Mouse (Mus musculus) MEL (cell line): ENCODE results near the gene Dcpp1.

Experiments used
- CTCF ChIP-seq, 3 experiments: IDR thresholded peaks in 2 of 3; conservative IDR thresholded peaks in 1 of 3; 2 replicates each; pipeline ENCODE4 v1.5.1; 2011 to 2012; ENCODE audit warnings: low read length in 3 of 3, low read depth in 2 of 3, mild to moderate bottlenecking in 2 of 3, improper control_type of control experiment in 1 of 3, inconsistent platforms in 1 of 3, mixed read lengths in 1 of 3, moderate library complexity in 1 of 3; ENCODE audit not compliant: control insufficient read depth in 1 of 3, insufficient read depth in 1 of 3, poor library complexity in 1 of 3, severe bottlenecking in 1 of 3
- HCFC1 ChIP-seq: IDR thresholded peaks from 2 replicates; pipeline ENCODE4 v1.6.1; 2012; ENCODE audit warnings: low read depth, mild to moderate bottlenecking, inconsistent platforms, low read length, improper control_type of control experiment, moderate library complexity
- MAZ ChIP-seq: IDR thresholded peaks from 2 replicates; pipeline ENCODE4 v1.6.1; 2012; ENCODE audit warnings: low read depth, mild to moderate bottlenecking, inconsistent platforms, low read length, improper control_type of control experiment
- MXI1 ChIP-seq: IDR thresholded peaks from 2 replicates; pipeline ENCODE4 v1.6.1; 2011; ENCODE audit warnings: mild to moderate bottlenecking, low read depth, low read length, improper control_type of control experiment
- POLR2A ChIP-seq, 2 experiments: IDR thresholded peaks; 2 replicates each; pipeline ENCODE4 v1.6.1; 2011 to 2012; ENCODE audit warnings: low read length in 2 of 2, mild to moderate bottlenecking in 2 of 2, control low read depth in 1 of 2, improper control_type of control experiment in 1 of 2, low read depth in 1 of 2, moderate library complexity in 1 of 2; ENCODE audit not compliant: control insufficient read depth in 1 of 2, insufficient read depth in 1 of 2, poor library complexity in 1 of 2
- TAL1 ChIP-seq: IDR thresholded peaks from 2 replicates; pipeline ENCODE4 v1.6.1; 2012; ENCODE audit warnings: mild to moderate bottlenecking, inconsistent platforms, low read length, moderate library complexity, mixed read lengths
- TCF12 ChIP-seq: IDR thresholded peaks from 2 replicates; pipeline ENCODE4 v1.6.1; 2014; ENCODE audit warnings: low read depth, mild to moderate bottlenecking, inconsistent platforms, low read length, improper control_type of control experiment, moderate library complexity
- USF1 ChIP-seq: IDR thresholded peaks from 2 replicates; pipeline ENCODE4 v1.6.1; 2014; ENCODE audit warnings: low read depth, mild to moderate bottlenecking, inconsistent platforms, low read length, improper control_type of control experiment, moderate library complexity

DNA sequence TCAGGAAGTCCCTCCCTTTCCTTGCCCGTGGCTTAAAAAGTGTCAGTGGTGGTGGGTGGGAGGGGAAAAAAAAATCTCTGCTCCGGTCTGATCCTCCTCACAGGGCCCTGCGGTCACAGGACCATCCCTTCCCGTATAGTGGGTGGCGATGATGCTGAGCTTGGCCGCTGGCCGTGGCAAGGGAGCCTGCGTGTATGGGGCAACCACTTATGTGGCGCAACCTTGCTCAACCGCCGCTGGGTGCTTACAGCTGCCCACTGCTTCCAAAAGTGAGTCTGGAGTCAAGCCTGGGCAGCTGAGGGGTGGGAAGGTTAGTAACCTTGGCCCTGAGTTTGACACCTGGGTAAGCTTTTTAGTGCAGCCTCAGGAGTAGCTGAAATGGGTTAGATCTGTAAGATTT, 12.2 kb upstream of the Dcpp1 start:
- no peak for TF ChIP-seq TAL1
- TF ChIP-seq CTCF (IDR thresholded peaks at IDR 0.05 in 2 of 3, conservative IDR thresholded peaks at IDR 0.05 in 1 of 3; ENCODE audit: control insufficient read depth in 1 of 3, insufficient read depth in 1 of 3, low read depth in 2 of 3, low read length in 3 of 3, poor library complexity in 1 of 3, severe bottlenecking in 1 of 3), result no peak
- no peak for TF ChIP-seq MXI1
- TF ChIP-seq POLR2A (IDR thresholded peaks at IDR 0.05; ENCODE audit: control insufficient read depth in 1 of 2, insufficient read depth in 1 of 2, low read depth in 1 of 2, low read length in 2 of 2, poor library complexity in 1 of 2), result no peak
- no peak for TF ChIP-seq USF1
- no peak for TF ChIP-seq HCFC1
- TF ChIP-seq TCF12, result no peak
- TF ChIP-seq MAZ, result no peak
